Mouse (Mus musculus) spleen, adult 2 months (tissue): ENCODE results near the gene Rpl11. TPM values are rescaled to one million over a fixed set of nuclear protein-coding genes. Genes with fewer than 3 reads are reported as not detected.

Source experiments
- DNase-seq, 2 experiments: peaks; one replicate each; pipeline versions ENCODE4 v3.0.0 to v3.0.0-alpha.2; 2012 to 2021; ENCODE audit warnings: low spot score in 2 of 2, low read depth in 1 of 2
- H3K27ac ChIP-seq: fragments of 200-500 bp; 2 replicates; pipeline ENCODE4 v1.5.1; 2012; ENCODE audit warnings: low read length, inconsistent platforms; ENCODE audit not compliant: insufficient read depth
- H3K27me3 ChIP-seq: fragments of 200-500 bp; 2 replicates; pipeline ENCODE4 v1.6.1; 2012; ENCODE audit warnings: mild to moderate bottlenecking, moderate library complexity, low read length, inconsistent platforms; ENCODE audit not compliant: control insufficient read depth, insufficient read depth
- H3K36me3 ChIP-seq: fragments of 200-500 bp; 2 replicates; pipeline ENCODE4 v1.6.1; 2012; ENCODE audit warnings: mild to moderate bottlenecking, low read length, inconsistent platforms; ENCODE audit not compliant: control insufficient read depth, insufficient read depth
- H3K4me1 ChIP-seq: fragments of 200-500 bp; 2 replicates; pipeline ENCODE4 v1.6.1; 2011; ENCODE audit warnings: inconsistent platforms; ENCODE audit not compliant: control insufficient read depth, insufficient read depth, insufficient read length
- H3K4me3 ChIP-seq: fragments of 200-500 bp; 2 replicates; pipeline ENCODE4 v1.5.1; 2011; ENCODE audit warnings: mild to moderate bottlenecking, inconsistent platforms; ENCODE audit not compliant: insufficient read depth, insufficient read length; ENCODE audit errors: extremely low read depth
- CTCF ChIP-seq: fragments of 200-500 bp; IDR thresholded peaks from 2 replicates; pipeline ENCODE4 v1.5.1; 2011; ENCODE audit warnings: mild to moderate bottlenecking, inconsistent platforms; ENCODE audit not compliant: insufficient read depth, insufficient read length, insufficient replicate concordance; ENCODE audit errors: extremely low read depth
- POLR2A ChIP-seq: fragments of 200-500 bp; IDR thresholded peaks from 2 replicates; pipeline ENCODE4 v1.6.1; 2011; ENCODE audit warnings: low read depth, low read length, inconsistent platforms
- WGBS: fragments of 180-500 bp; shearing (Covaris S2); methylation state at CpG from one replicate; pipeline ENCODE4 v1.1.7; 2018; 5-methylcytosine and 5-hydroxymethylcytosine counted together
- polyA plus RNA-seq: library from polyadenylated mRNA; depleted of rRNA; stranded (reverse); fragments of >200 nt; gene quantifications from 2 replicates; pipeline ENCODE4 v1.2.3, GENCODE M21; 2012

The Rpl11 gene
- polyA plus RNA-seq, 1 experiment = 259 TPM

DNA sequence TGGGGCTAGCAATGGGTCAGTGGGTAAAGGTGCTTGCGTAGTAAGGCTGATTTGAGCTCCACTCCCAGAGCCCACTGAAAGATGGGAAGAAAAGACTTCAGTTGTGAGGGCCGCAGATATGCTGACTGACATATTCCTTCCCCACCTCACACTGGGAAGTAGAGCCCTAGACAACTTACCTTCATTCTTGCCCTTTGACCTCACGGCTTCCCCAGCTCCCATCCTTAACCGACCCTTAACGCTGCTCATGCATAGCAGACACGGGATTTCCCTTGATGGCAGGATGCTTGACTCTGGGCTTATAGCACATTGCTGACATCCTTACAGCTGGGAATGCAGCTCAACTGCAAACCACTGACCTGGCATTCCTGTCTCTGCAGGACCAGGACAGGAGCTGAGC lies 6.3 kb downstream of the Rpl11 start:
- H3K4me1 ChIP-seq = no peaks in the 10 kb centered on the region
- H3K36me3 ChIP-seq = peaks cover 22% of the 10 kb centered on the region
- no peak overlapping the region for H3K27ac ChIP-seq
- WGBS = 88% methylated on average over 6 of the region's 6 CpGs
- H3K27me3 ChIP-seq = no peaks in the 10 kb centered on the region
- TF ChIP-seq POLR2A (no peak), CTCF (no peak)
- H3K4me3 ChIP-seq = no peak overlapping the region
- no peak for DNase-seq

DNA sequence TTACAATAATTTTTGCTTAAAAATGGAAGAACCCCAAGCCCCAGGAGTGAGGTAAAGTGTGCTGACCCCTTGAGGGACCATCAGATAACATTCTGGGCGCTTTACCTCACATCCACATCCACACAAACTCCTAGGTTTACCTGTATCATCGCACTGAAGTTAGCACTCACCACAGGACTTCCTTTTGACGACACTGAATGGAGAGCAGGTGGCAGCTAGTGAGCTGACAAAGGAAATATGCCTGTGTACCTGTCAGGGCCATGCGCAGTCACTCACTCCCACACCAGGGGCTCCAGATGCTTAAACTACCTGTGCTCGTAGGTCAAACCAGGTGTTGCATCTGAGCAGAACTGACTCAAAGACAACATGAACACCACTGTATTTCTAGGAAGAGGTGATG lies 8.1 kb downstream of the Rpl11 start:
- no peak overlapping the region for H3K27ac ChIP-seq
- H3K4me3 ChIP-seq = no peak overlapping the region
- H3K36me3 ChIP-seq = peaks cover 10% of the 10 kb centered on the region
- WGBS = 67% methylated on average over 5 of the region's 5 CpGs
- no peak for TF ChIP-seq POLR2A
- TF ChIP-seq CTCF = no peak
- DNase-seq = no peak
- H3K4me1 ChIP-seq = no peaks in the 10 kb centered on the region
- no peaks in the 10 kb centered on the region for H3K27me3 ChIP-seq

DNA sequence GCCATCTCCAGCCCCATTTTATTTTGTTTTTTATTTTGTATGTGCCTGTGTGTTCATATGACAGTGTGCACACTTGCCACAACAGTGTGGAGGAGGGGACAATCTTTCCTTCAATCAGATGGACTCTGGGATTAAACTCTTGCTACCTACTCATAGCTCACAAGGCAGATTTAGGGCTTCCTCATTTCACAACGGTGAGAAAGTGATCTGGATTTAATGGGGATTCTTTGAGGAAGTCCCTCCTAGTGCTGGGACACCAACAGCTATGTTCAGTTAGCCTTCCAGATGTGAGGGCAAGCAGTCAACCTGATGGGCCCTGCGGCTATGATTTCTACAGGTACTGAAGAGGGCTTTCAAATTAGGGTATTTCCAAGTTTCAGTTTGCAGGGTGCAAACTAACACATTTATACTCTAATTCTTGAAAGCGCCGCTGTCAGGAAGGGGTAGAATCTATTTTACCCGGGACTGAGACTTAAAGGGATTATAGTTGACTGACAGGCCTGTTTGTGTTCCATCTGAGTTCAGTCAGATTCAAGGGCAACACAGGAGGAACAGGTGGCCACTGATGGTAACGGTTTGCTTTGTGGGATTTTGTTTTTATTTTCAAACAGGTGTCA lies 9.3 kb downstream of the Rpl11 start:
- H3K27ac ChIP-seq = no peak overlapping the region
- H3K4me3 ChIP-seq = no peak overlapping the region
- peaks cover 3% of the 10 kb centered on the region for H3K36me3 ChIP-seq
- H3K4me1 ChIP-seq = no peaks in the 10 kb centered on the region
- no peak for TF ChIP-seq POLR2A
- TF ChIP-seq CTCF = no peak
- 58% methylated on average over 6 of the region's 6 CpGs for WGBS
- no peak for DNase-seq
- H3K27me3 ChIP-seq = no peaks in the 10 kb centered on the region

DNA sequence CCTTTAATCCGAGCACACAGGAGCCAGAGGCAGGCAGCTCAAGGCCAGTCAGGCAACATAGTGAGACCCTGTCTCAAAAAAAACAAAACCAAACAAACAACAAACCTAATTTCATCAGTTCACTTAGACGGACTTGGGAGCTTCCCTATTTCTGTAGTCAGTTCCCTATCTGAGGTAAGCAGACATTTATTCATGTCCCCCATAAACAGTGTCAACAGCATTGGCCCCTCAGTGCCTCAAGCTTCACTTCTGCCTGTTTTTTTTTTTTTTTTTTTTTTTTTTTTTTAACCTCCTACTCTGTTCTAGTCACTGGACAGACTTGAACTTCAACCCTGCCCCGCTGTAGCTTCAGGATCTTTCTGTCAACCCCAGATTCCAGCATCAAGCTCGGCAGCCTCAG lies 18.1 kb downstream of the Rpl11 start:
- no peak for DNase-seq
- TF ChIP-seq CTCF (no peak), POLR2A (no peak)
- Histone ChIP-seq H3K27me3 (no peaks in the 10 kb centered on the region), H3K4me3 (no peak overlapping the region), H3K27ac (0 out of 2 replicates have a peak overlapping the region, but pooled peaks have one; percentile 11), H3K36me3 (no peaks in the 10 kb centered on the region), H3K4me1 (peaks cover 8% of the 10 kb centered on the region; the same call in 1 of the 2 replicates)
- WGBS = 55% methylated on average over 4 of the region's 4 CpGs

DNA sequence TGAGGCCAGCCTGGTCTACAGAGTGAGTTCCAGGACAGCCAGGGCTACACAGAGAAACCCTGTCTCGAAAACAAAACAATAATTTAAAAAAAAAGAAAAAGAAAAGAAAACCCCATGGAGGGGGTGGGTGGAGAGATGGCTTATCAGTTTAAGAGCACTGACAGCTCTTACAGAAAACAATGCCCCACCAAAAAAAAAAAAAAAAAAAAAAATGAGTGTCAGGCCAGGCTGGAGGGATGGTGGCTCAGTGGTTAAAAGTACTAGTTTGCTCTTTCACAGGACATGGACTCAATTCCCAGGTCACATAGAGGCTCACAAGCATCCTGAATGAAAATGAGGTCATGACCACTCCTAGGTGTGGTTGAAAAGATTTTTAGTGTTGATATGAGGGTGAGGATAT lies 20.0 kb downstream of the Rpl11 start:
- Histone ChIP-seq H3K27ac (no peak overlapping the region), H3K27me3 (no peaks in the 10 kb centered on the region), H3K36me3 (no peaks in the 10 kb centered on the region), H3K4me1 (peaks cover 10% of the 10 kb centered on the region; the same call in 1 of the 2 replicates), H3K4me3 (no peak overlapping the region)
- DNase-seq = no peak
- TF ChIP-seq POLR2A (no peak), CTCF (no peak)
- 71% methylated on average over 1 of the region's 1 CpGs for WGBS

DNA sequence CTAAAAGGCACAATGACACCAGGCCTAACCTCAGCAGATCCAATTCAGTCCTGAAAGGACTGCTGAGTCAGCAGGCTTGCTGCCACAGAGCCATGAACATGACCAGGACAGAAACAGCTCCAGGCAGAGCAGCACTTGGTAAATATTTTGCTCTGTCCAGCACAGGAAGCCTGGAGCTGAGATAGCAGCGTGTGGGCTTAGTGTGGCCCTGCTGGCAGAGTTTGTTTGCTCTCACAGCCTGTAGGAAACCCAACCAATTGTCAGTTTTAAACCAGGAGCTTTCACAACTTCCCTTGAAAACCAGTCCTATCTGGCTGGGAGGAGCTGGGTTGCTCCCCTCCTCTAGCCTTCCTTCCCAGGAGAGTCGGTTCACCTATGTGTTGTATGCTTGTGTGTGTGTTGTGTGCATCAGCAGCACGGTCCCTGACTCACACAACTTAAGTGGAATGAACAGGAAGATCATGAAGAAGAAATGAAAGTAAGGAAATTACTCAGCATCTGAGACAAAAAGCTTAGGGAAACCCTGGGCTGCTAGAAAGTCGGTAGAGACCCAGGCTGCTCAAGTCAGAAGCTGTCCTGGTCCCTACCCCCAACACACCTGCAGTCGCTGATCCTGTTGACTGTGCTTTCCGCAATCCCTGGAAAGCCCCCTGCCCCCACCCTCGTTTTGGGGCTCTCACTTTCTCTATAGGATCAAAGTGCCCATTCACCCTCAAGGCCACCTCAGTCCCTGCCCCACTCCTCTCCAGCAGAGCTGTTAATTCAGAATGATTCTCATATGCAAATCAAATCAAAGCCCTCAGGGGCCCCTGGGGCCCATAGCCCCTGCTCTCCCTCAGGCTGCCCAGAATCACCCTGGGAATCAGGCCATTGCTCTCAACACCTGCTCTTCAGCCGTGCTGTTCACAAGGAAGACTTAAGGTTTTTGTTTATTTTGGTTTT lies 22.0 kb downstream of the Rpl11 start:
- Histone ChIP-seq H3K27ac (peak overlapping the region; percentile 56), H3K4me1 (peaks cover 20% of the 10 kb centered on the region; the same call in 1 of the 2 replicates), H3K27me3 (no peaks in the 10 kb centered on the region), H3K4me3 (no peak overlapping the region), H3K36me3 (no peaks in the 10 kb centered on the region)
- TF ChIP-seq CTCF (no peak), POLR2A (no peak)
- peak in 1 of 2 experiments; percentile 11 for DNase-seq
- 6% methylated on average over 8 of the region's 8 CpGs for WGBS
